Mouse (Mus musculus) forebrain, embryonic 10.5 days (tissue): ENCODE measurements around the gene Dab1. TPM values are rescaled to one million over a fixed set of nuclear protein-coding genes. Genes with fewer than 3 reads are reported as not detected.
A peak's percentile ranks its signal among the peaks of the same experiment; 100 is the strongest.

Experiments used
- DNase-seq: peaks from one replicate; pipeline ENCODE4 v3.0.0-alpha.2; 2017; ENCODE audit warnings: low spot score; ENCODE audit errors: extremely low spot score
- H3K27ac ChIP-seq: fragments of 300-500 bp; sonication (generic); 2 replicates; pipeline ENCODE4 v1.5.1; 2016; ENCODE audit warnings: mild to moderate bottlenecking
- H3K27me3 ChIP-seq: fragments of 300-500 bp; sonication (generic); 2 replicates; pipeline ENCODE4 v1.6.1; 2016; ENCODE audit warnings: mild to moderate bottlenecking; ENCODE audit not compliant: poor library complexity, severe bottlenecking
- H3K36me3 ChIP-seq: fragments of 300-500 bp; sonication (generic); replicated peaks from 2 replicates; pipeline ENCODE4 v1.6.1; 2016; ENCODE audit warnings: mild to moderate bottlenecking, moderate library complexity
- H3K4me1 ChIP-seq: fragments of 300-500 bp; sonication (generic); 2 replicates; pipeline ENCODE4 v1.6.1; 2016
- H3K4me3 ChIP-seq: fragments of 300-500 bp; sonication (generic); 2 replicates; pipeline ENCODE4 v1.5.1; 2016; ENCODE audit warnings: mild to moderate bottlenecking, moderate library complexity
- H3K9me3 ChIP-seq: fragments of 300-500 bp; sonication (generic); 2 replicates; pipeline ENCODE4 v1.6.1; 2016; ENCODE audit warnings: mild to moderate bottlenecking, moderate library complexity
- WGBS: fragments of 180-500 bp; shearing (Covaris S2); methylation state at CpG from one replicate; pipeline ENCODE4 v1.1.7; 2016; 5-methylcytosine and 5-hydroxymethylcytosine counted together
- polyA plus RNA-seq: library from polyadenylated mRNA; unstranded; fragments of >200 nt; fragmentation: Nextera tagmentation; extraction: Ambion mirVana; gene quantifications from 2 replicates; pipeline ENCODE4 v1.2.1, GENCODE M21; 2016

Gene Dab1
- polyA plus RNA-seq, 1 experiment from 2014 or later, result 26.4 TPM

- Histone ChIP-seq H3K27me3 (no peaks in the 10 kb centered on the region), H3K4me1 (no peaks in the 10 kb centered on the region), H3K36me3 (no peaks in the 10 kb centered on the region), H3K4me3 (no peak overlapping the region), H3K27ac (no peak overlapping the region), H3K9me3 (no peaks in the 10 kb centered on the region; the same call in 1 of the 2 replicates)
- DNase-seq, result no peak
Observed at GRCm38 (mm10) chr4:104111614-104112013, 492.5 kb downstream of the Dab1 start.

- Histone ChIP-seq H3K9me3 (peaks cover 4% of the 10 kb centered on the region; the same call in 1 of the 2 replicates), H3K4me3 (no peak overlapping the region), H3K27ac (no peak overlapping the region), H3K27me3 (no peaks in the 10 kb centered on the region), H3K36me3 (no peaks in the 10 kb centered on the region), H3K4me1 (no peaks in the 10 kb centered on the region)
- WGBS, result 94% methylated on average over 13 of the region's 13 CpGs
- DNase-seq, result no peak
Observed at GRCm38 (mm10) chr4:104113209-104114005, 494.2 kb downstream of the Dab1 start.

DNA sequence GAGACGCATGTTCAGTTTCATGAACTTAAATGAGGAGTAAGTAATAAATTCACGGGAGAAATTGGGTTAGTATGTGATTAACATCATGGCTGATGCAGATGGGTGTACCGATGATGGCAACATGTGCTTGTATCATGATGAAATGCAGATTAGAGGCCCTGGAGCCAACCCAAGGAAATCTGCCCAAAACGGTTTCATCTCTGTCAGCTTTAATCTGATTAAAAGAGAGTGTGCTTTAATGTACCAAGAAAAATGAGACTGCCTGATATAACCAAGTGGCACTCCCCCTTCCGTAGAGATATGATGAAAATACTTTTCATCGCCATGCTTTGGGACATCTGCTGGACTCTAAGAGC is 494.8 kb downstream of the Dab1 start:
- H3K27ac ChIP-seq, result no peak overlapping the region
- WGBS, result 93% methylated on average over 6 of the region's 6 CpGs
- no peak for DNase-seq

DNA sequence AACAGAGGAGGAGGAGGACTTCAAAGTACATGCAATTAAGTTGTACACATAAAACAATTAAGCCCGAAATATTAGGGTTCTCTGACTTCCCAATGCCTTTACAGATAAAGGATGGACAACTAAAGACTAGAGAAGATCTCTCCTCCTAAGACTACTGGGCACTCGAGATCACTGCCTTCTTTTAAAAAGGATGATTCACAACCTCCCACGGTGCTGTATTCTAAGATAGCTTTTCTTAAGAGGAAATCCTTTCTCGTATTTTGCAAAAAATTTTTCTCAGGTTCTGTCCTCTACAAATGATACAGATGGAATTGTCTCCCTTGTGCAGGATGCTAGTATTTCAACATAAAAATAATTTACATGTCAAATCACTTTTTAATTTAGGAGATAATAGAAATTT is 500.9 kb downstream of the Dab1 start:
- Histone ChIP-seq H3K4me3 (no peak overlapping the region), H3K27ac (no peak overlapping the region), H3K9me3 (peaks cover 4% of the 10 kb centered on the region; the same call in 1 of the 2 replicates), H3K4me1 (no peaks in the 10 kb centered on the region), H3K36me3 (no peaks in the 10 kb centered on the region), H3K27me3 (no peaks in the 10 kb centered on the region)
- 77% methylated on average over 4 of the region's 4 CpGs for WGBS
- DNase-seq, result no peak

More for the DNA sequence above, 494.8 kb downstream of the Dab1 start:
- H3K9me3 ChIP-seq, result peaks cover 4% of the 10 kb centered on the region; the same call in 1 of the 2 replicates
- H3K4me1 ChIP-seq, result no peaks in the 10 kb centered on the region
- H3K36me3 ChIP-seq, result no peaks in the 10 kb centered on the region
- no peak overlapping the region for H3K4me3 ChIP-seq
- H3K27me3 ChIP-seq, result no peaks in the 10 kb centered on the region

- H3K36me3 ChIP-seq, result no peaks in the 10 kb centered on the region
- no peaks in the 10 kb centered on the region for H3K27me3 ChIP-seq
- H3K9me3 ChIP-seq, result peaks cover 1% of the 10 kb centered on the region; the same call in 1 of the 2 replicates
- H3K27ac ChIP-seq, result no peak overlapping the region
- H3K4me3 ChIP-seq, result no peak overlapping the region
- no peak for DNase-seq
- 89% methylated on average over 5 of the region's 5 CpGs for WGBS
- no peaks in the 10 kb centered on the region for H3K4me1 ChIP-seq
Observed at GRCm38 (mm10) chr4:104121959-104122358, 502.8 kb downstream of the Dab1 start.

DNA sequence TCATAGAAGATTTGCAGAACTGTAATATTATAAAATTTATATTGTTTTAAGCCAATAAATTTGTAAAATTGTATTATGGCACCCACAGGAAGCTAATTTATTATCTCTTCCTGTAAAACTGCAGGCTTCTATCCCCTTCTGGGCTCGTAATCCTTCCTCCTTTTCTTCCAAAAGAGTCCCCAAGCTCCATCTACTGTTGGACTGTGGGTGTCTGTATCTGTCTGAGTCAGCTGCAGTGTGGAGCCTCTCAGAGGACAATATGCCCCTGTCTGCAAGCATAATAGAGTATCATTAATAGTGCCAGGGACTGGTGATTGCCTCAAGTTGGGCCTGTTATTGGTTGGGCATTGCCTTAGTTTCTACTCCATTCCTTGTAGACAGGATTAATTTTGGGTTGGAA is 503.2 kb downstream of the Dab1 start:
- no peak for DNase-seq
- Histone ChIP-seq H3K36me3 (no peaks in the 10 kb centered on the region), H3K4me3 (no peak overlapping the region), H3K9me3 (no peaks in the 10 kb centered on the region), H3K4me1 (no peaks in the 10 kb centered on the region), H3K27me3 (no peaks in the 10 kb centered on the region), H3K27ac (no peak overlapping the region)
- WGBS, result 97% methylated on average over 1 of the region's 1 CpGs

DNA sequence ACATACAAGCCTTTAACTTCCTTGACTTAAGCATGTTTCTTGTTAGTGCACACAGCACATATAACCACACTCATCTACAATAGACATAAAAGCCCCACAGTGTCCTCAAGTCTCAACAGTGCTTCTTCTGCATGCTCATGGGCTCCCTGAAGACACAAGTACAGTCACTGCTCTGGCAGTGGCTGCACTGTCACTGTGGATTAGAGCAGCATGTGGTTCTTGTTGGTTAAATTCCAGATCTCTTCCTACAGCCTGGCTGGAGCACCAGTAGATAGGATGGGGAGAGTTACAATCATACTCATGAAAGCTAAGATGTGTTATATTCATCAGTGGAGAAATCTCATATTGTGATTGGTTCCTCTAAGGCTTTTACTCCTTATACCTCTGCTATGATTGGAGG is 534.5 kb downstream of the Dab1 start:
- Histone ChIP-seq H3K4me3 (no peak overlapping the region), H3K4me1 (no peaks in the 10 kb centered on the region), H3K27ac (no peak overlapping the region), H3K27me3 (no peaks in the 10 kb centered on the region), H3K9me3 (no peaks in the 10 kb centered on the region), H3K36me3 (no peaks in the 10 kb centered on the region)
- no peak for DNase-seq

DNA sequence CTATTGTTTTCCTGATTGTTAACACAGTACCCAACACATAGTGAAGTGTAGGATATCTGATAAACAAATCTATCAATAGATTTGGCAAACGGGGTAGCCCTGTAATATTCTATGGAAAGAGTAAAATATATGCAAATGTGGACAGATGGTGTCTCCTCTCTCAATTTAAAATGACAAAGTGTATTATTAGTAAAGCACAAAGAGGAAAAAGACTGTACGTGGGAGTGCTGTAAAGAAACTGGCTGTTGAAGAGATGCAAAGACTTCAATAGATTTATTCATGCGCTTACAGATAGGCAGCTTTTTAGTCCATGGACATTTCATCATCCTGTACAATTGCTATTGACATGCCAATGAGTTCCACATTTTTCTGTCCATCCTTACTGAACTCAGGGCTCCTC is 558.9 kb downstream of the Dab1 start:
- no peaks in the 10 kb centered on the region for H3K27me3 ChIP-seq
- 85% methylated on average over 3 of the region's 3 CpGs for WGBS

DNA sequence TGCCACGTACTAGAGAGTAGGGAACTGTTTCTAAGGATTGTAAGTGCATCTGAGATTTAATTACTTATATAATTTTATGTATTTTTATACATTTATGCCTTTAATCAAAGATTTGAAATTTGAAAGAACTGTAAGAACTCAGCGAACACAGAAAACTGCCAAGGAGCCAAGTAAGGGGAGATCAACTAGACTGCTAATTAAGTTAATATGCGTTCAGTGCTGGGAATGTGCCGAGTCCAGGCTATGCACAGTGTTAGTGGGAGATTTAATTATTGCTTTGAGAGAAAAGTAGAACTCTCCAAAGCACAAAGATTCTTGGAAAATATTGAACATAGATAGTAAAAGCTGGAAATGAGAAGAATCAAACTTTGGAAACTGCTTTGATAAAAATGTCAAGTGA is 567.2 kb downstream of the Dab1 start:
- Histone ChIP-seq H3K9me3 (no peaks in the 10 kb centered on the region), H3K36me3 (no peaks in the 10 kb centered on the region), H3K4me1 (no peaks in the 10 kb centered on the region), H3K27ac (no peak overlapping the region), H3K27me3 (no peaks in the 10 kb centered on the region), H3K4me3 (no peak overlapping the region)
- WGBS, result 79% methylated on average over 4 of the region's 4 CpGs
- DNase-seq, result no peak

More for the DNA sequence above, 558.9 kb downstream of the Dab1 start:
- Histone ChIP-seq H3K36me3 (no peaks in the 10 kb centered on the region), H3K9me3 (no peaks in the 10 kb centered on the region), H3K27ac (no peak overlapping the region), H3K4me1 (no peaks in the 10 kb centered on the region), H3K4me3 (no peak overlapping the region)
- no peak for DNase-seq

- Histone ChIP-seq H3K4me3 (no peak overlapping the region), H3K27me3 (no peaks in the 10 kb centered on the region), H3K9me3 (no peaks in the 10 kb centered on the region), H3K4me1 (no peaks in the 10 kb centered on the region), H3K36me3 (no peaks in the 10 kb centered on the region), H3K27ac (no peak overlapping the region)
- DNase-seq, result no peak
- WGBS, result 90% methylated on average over 8 of the region's 8 CpGs
Observed at GRCm38 (mm10) chr4:104198635-104199034, 579.5 kb downstream of the Dab1 start.

GRCm38 (mm10) chr4:104201686-104202085 is 582.5 kb downstream of the Dab1 start:
- 87% methylated on average over 5 of the region's 5 CpGs for WGBS
- Histone ChIP-seq H3K9me3 (no peaks in the 10 kb centered on the region), H3K4me1 (no peaks in the 10 kb centered on the region), H3K27me3 (no peaks in the 10 kb centered on the region), H3K36me3 (no peaks in the 10 kb centered on the region), H3K27ac (no peak overlapping the region), H3K4me3 (no peak overlapping the region)
- DNase-seq, result no peak

- Histone ChIP-seq H3K4me3 (no peak overlapping the region), H3K36me3 (no peaks in the 10 kb centered on the region), H3K9me3 (no peaks in the 10 kb centered on the region), H3K27me3 (no peaks in the 10 kb centered on the region), H3K27ac (no peak overlapping the region), H3K4me1 (no peaks in the 10 kb centered on the region)
- 39% methylated on average over 6 of the region's 6 CpGs for WGBS
- no peak for DNase-seq
Observed at GRCm38 (mm10) chr4:104204047-104204446, 584.9 kb downstream of the Dab1 start.

DNA sequence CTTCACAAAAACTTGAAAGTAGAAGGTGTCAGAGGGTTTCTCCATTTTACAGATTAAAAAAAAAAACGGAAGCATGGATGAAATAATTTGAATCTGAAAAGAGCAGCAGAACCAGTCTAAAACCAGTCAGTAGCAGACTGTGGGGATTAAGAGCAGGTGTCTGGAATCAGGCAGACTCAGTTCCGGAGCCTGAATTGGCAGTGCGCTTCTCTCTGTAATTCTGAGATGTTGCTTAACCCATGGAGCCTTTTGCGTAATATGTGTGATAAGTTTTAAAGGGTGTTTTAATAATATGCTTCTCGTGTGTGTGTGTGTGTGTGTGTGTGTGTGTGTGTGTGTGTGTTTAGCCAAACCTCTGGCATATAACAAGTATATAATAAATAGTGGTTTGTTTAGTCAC is 587.5 kb downstream of the Dab1 start:
- no peaks in the 10 kb centered on the region for H3K9me3 ChIP-seq
- DNase-seq, result no peak
- no peaks in the 10 kb centered on the region for H3K4me1 ChIP-seq
- no peaks in the 10 kb centered on the region for H3K27me3 ChIP-seq
- 87% methylated on average over 5 of the region's 5 CpGs for WGBS
- H3K36me3 ChIP-seq, result no peaks in the 10 kb centered on the region
- no peak overlapping the region for H3K4me3 ChIP-seq
- H3K27ac ChIP-seq, result no peak overlapping the region

GRCm38 (mm10) chr4:104209081-104209480 is 589.9 kb downstream of the Dab1 start:
- no peak overlapping the region for H3K27ac ChIP-seq
- no peaks in the 10 kb centered on the region for H3K27me3 ChIP-seq
- H3K4me1 ChIP-seq, result no peaks in the 10 kb centered on the region
- H3K36me3 ChIP-seq, result no peaks in the 10 kb centered on the region
- WGBS, result 21% methylated on average over 2 of the region's 2 CpGs
- DNase-seq, result peak; percentile 33
- H3K4me3 ChIP-seq, result no peak overlapping the region
- H3K9me3 ChIP-seq, result no peaks in the 10 kb centered on the region
